Mouse (Mus musculus) C2C12 (cell line): Measurements from ENCODE around the gene Tmem186. TPM values are rescaled to one million over a fixed set of nuclear protein-coding genes. Genes with fewer than 3 reads are reported as not detected.
A peak's percentile ranks its signal among the peaks of the same experiment; 100 is the strongest.

Experiments
- H3K27me3 ChIP-seq: one replicate; pipeline ENCODE4 v1.6.1; 2011; ENCODE audit not compliant: control insufficient read depth, insufficient read depth, insufficient read length
- H3K36me3 ChIP-seq: one replicate; pipeline ENCODE4 v1.6.1; 2011; ENCODE audit not compliant: control insufficient read depth, insufficient read depth
- H3K4me3 ChIP-seq: one replicate; pipeline ENCODE4 v1.5.1; 2011; ENCODE audit warnings: mild to moderate bottlenecking, control low read depth; ENCODE audit not compliant: poor library complexity, insufficient read depth, severe bottlenecking
- H3K79me2 ChIP-seq: one replicate; pipeline ENCODE4 v1.6.1; 2011; ENCODE audit not compliant: control insufficient read depth, insufficient read depth
- H3K79me3 ChIP-seq: one replicate; pipeline ENCODE4 v1.6.1; 2011; ENCODE audit warnings: low read depth, control low read depth
- H3ac ChIP-seq: one replicate; pipeline ENCODE3; 2011; ENCODE audit warnings: low read depth; ENCODE audit not compliant: control insufficient read depth, insufficient read length
- CEBPB ChIP-seq: IDR thresholded peaks from one replicate; pipeline ENCODE4 v1.6.1; 2011; ENCODE audit warnings: low read depth, mild to moderate bottlenecking, control low read depth, moderate library complexity
- CTCF ChIP-seq: IDR thresholded peaks from one replicate; pipeline ENCODE4 v1.5.1; 2011; ENCODE audit not compliant: control insufficient read depth, insufficient read depth, insufficient read length
- FOSL1 ChIP-seq: IDR thresholded peaks from one replicate; pipeline ENCODE4 v1.8.0; 2011; ENCODE audit warnings: mild to moderate bottlenecking, low read length; ENCODE audit not compliant: poor library complexity, insufficient read depth, severe bottlenecking
- MAX ChIP-seq: IDR thresholded peaks from one replicate; pipeline ENCODE4 v1.6.1; 2011; ENCODE audit warnings: mild to moderate bottlenecking, control low read depth
- MYOD1 ChIP-seq: IDR thresholded peaks from one replicate; pipeline ENCODE4 v1.6.1; 2011; ENCODE audit warnings: low read depth; ENCODE audit not compliant: control insufficient read depth, insufficient read length
- MYOG ChIP-seq: IDR thresholded peaks from one replicate; pipeline ENCODE4 v1.6.1; 2011; ENCODE audit not compliant: control insufficient read depth, insufficient read length; ENCODE audit errors: extremely low read depth
- USF1 ChIP-seq: IDR thresholded peaks from one replicate; pipeline ENCODE4 v1.6.1; 2011; ENCODE audit warnings: low read depth, mild to moderate bottlenecking, control low read depth, moderate library complexity
- polyA plus RNA-seq: library from polyadenylated mRNA; unstranded; fragments of >200 nt; fragmentation: generic; extraction: Trizol; gene quantifications from one replicate; pipeline ENCODE4 v1.2.1, GENCODE M21; 2012; ENCODE audit warnings: missing spikeins

Tmem186 gene
- polyA plus RNA-seq, 1 experiment: 8.5 TPM

DNA sequence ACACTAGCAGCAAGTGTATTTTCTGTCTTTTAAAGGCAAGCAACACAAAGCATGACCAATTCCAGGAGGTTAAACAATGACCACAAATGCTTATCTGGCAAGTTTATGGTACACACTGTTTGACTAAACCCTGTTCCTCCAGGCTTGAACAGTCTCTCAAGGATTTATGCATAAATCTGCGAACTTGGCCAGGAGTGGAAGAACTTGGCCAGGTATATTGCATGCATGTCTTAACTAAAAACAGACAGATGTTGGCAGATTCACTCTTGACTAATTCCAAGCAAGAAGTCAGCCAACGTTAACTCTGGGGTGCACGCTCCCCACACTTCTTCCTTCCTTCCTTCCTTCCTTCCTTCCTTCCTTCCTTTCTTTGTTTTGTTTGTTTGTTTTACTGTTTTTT lies 42.3 kb upstream of the Tmem186 start:
- no peaks in the 10 kb centered on the region for H3K36me3 ChIP-seq
- H3K79me3 ChIP-seq: no peaks in the 10 kb centered on the region
- H3K79me2 ChIP-seq: no peaks in the 10 kb centered on the region
- TF ChIP-seq CTCF (no peak), MAX (no peak), MYOG (no peak), CEBPB (no peak), MYOD1 (no peak), FOSL1 (no peak), USF1 (no peak)
- no peak overlapping the region for H3K4me3 ChIP-seq
- H3ac ChIP-seq: no peak overlapping the region
- no peaks in the 10 kb centered on the region for H3K27me3 ChIP-seq

DNA sequence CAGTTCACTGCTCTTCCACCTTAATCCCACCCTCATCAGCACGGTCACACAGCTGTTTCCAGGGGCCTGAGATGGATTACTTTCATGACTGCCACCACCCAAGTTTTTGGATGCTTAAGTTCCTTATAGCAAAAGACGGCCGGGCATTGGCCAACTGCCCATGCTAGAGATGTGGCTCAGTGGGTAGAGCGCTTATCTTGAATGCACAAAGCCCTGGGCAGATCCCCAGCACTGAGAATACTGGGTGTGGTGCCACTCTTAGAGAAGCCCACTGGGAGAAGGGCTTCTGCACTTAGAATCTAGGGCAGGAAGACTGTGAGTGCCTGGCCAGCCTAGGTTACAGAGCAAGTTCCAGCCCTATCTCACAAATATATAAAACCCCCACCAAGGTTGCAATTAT lies 41.2 kb upstream of the Tmem186 start:
- Histone ChIP-seq H3K36me3 (no peaks in the 10 kb centered on the region), H3K79me2 (no peaks in the 10 kb centered on the region), H3K79me3 (no peaks in the 10 kb centered on the region), H3K27me3 (no peaks in the 10 kb centered on the region), H3K4me3 (no peak overlapping the region), H3ac (no peak overlapping the region)
- no peak for TF ChIP-seq USF1
- TF ChIP-seq MAX: no peak
- TF ChIP-seq FOSL1: no peak
- TF ChIP-seq CEBPB: no peak
- TF ChIP-seq MYOG: no peak
- TF ChIP-seq MYOD1: no peak
- no peak for TF ChIP-seq CTCF

DNA sequence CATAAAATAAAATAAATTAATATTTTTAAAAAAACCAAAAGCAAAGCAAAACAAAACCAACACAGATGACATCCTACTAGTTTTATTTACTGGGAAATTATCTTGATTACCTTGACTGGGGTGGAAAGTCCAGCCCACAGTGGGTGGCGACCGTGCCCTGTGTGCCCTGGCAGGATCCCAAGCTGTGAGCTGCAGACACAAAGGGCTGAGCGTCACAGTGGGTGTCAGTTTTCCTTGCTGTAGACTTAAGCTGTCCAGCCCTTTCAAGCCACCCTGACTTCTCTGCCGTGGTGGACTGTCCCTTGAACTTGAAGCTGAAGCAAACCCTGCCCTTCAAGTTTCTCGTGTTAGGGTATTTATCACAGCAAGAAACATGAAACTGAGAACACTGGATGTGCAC lies 40.5 kb upstream of the Tmem186 start:
- H3ac ChIP-seq: no peak overlapping the region
- H3K79me2 ChIP-seq: no peaks in the 10 kb centered on the region
- H3K79me3 ChIP-seq: no peaks in the 10 kb centered on the region
- no peak overlapping the region for H3K4me3 ChIP-seq
- no peaks in the 10 kb centered on the region for H3K27me3 ChIP-seq
- TF ChIP-seq MYOD1 (no peak), USF1 (no peak), CEBPB (no peak), CTCF (no peak), MYOG (no peak), FOSL1 (no peak), MAX (no peak)
- H3K36me3 ChIP-seq: no peaks in the 10 kb centered on the region

DNA sequence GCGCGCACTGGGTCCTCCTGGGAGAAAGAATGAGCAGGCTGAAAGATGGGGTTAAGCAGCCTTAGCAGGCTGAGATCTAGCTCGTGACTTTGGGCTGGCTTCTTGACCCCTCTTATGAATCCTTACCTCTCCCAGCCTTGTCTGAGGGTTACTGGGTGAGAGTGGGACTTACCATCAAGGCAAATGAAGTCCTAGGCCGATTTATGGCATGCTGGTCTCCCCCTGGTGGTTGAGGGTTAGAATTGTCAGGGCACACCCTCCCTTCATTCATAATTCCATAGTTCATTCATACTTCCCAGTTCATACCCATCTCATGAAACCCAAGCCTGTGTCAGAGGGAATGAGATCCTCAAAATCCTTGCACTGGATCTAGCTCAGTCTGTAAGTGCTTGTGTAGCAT lies 39.3 kb upstream of the Tmem186 start:
- Histone ChIP-seq H3K4me3 (no peak overlapping the region), H3K36me3 (no peaks in the 10 kb centered on the region), H3K79me2 (no peaks in the 10 kb centered on the region), H3K27me3 (no peaks in the 10 kb centered on the region), H3K79me3 (no peaks in the 10 kb centered on the region), H3ac (no peak overlapping the region)
- TF ChIP-seq MYOG (no peak), CTCF (peak; percentile 61)

DNA sequence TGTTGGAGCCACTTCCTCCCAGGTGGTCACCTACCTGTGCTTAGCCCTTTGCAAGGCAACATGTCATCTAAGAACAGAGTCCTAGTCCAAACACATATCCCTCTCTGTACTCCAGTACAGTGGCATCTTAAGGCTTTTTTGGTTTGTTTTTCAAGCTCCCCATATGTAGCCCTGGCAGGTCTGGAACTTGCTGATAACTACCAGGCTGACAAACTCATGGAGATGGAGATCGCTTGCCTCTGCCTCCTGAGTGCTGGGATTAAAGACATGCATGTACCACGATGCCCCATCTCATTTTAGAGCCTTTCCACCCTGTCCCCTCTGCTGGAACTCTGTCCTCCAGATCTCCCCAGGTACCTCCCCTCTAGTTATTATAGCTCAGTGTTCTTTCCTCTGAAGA lies 38.7 kb upstream of the Tmem186 start:
- H3K27me3 ChIP-seq: no peaks in the 10 kb centered on the region

DNA sequence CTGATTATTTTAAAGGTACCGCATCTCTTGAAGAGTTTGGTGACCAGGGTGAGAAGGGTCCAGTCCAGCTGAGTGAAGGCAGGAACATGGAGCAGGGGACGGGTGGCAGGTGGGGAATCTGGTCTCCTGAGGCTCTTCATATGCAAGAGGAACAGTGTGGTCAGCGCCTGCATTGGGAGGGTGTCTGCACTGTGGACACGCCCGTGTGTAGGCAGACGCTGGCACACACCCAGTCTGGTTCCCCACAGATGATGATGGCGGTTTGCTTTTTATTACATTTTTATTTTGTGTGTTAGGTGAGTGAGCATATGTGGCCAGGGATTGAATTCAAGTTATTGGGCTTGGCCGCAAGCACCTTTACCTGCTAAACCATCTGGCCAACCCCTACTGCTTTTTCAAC lies 38.0 kb upstream of the Tmem186 start:
- H3K27me3 ChIP-seq: no peaks in the 10 kb centered on the region
- no peak for TF ChIP-seq FOSL1
- no peak for TF ChIP-seq USF1
- no peak for TF ChIP-seq CTCF
- TF ChIP-seq MYOD1: no peak
- TF ChIP-seq MAX: no peak
- TF ChIP-seq CEBPB: no peak
- TF ChIP-seq MYOG: no peak
- H3ac ChIP-seq: no peak overlapping the region
- H3K79me3 ChIP-seq: peaks cover 8% of the 10 kb centered on the region
- H3K4me3 ChIP-seq: no peak overlapping the region
- H3K36me3 ChIP-seq: no peaks in the 10 kb centered on the region
- H3K79me2 ChIP-seq: peaks cover 8% of the 10 kb centered on the region

More for the DNA sequence above, 38.7 kb upstream of the Tmem186 start:
- no peaks in the 10 kb centered on the region for H3K36me3 ChIP-seq
- H3K79me2 ChIP-seq: peaks cover 2% of the 10 kb centered on the region
- no peak for TF ChIP-seq MAX
- TF ChIP-seq CEBPB: no peak
- no peak for TF ChIP-seq MYOG
- TF ChIP-seq USF1: no peak
- no peak for TF ChIP-seq MYOD1
- no peak for TF ChIP-seq CTCF
- no peak for TF ChIP-seq FOSL1
- no peak overlapping the region for H3ac ChIP-seq
- no peak overlapping the region for H3K4me3 ChIP-seq
- H3K79me3 ChIP-seq: peaks cover 1% of the 10 kb centered on the region
